Mouse (Mus musculus) cortical plate, adult 2 months (tissue): ENCODE results near the gene Fam78a. TPM values are rescaled to one million over a fixed set of nuclear protein-coding genes. Genes with fewer than 3 reads are reported as not detected.
A peak's percentile ranks its signal among the peaks of the same experiment; 100 is the strongest.

Experiments
- H3K27ac ChIP-seq: fragments of 200-500 bp; 2 replicates; pipeline ENCODE4 v1.5.1; 2012; ENCODE audit warnings: low read length, control low read depth, inconsistent platforms; ENCODE audit not compliant: insufficient read depth
- H3K4me1 ChIP-seq: fragments of 200-500 bp; 2 replicates; pipeline ENCODE4 v1.6.1; 2011; ENCODE audit warnings: low read length; ENCODE audit not compliant: control insufficient read depth, insufficient read depth
- H3K4me3 ChIP-seq: fragments of 200-500 bp; 2 replicates; pipeline ENCODE4 v1.5.1; 2011; ENCODE audit warnings: mild to moderate bottlenecking, low read length, control low read depth; ENCODE audit not compliant: insufficient read depth
- CTCF ChIP-seq: fragments of 200-500 bp; IDR thresholded peaks from 2 replicates; pipeline ENCODE4 v1.5.1; 2011; ENCODE audit warnings: mild to moderate bottlenecking, control low read depth, low read length; ENCODE audit not compliant: insufficient read depth; ENCODE audit errors: extremely low read depth
- POLR2A ChIP-seq: fragments of 200-500 bp; IDR thresholded peaks from 2 replicates; pipeline ENCODE4 v1.6.1; 2011; ENCODE audit warnings: mild to moderate bottlenecking, low read length, control low read depth; ENCODE audit not compliant: insufficient read depth; ENCODE audit errors: extremely low read depth
- polyA plus RNA-seq: library from polyadenylated mRNA; depleted of rRNA; stranded (reverse); fragments of >200 nt; gene quantifications from 2 replicates; pipeline ENCODE4 v1.2.3, GENCODE M21; 2012

The Fam78a gene
- polyA plus RNA-seq, 1 experiment = 3.2 TPM

DNA sequence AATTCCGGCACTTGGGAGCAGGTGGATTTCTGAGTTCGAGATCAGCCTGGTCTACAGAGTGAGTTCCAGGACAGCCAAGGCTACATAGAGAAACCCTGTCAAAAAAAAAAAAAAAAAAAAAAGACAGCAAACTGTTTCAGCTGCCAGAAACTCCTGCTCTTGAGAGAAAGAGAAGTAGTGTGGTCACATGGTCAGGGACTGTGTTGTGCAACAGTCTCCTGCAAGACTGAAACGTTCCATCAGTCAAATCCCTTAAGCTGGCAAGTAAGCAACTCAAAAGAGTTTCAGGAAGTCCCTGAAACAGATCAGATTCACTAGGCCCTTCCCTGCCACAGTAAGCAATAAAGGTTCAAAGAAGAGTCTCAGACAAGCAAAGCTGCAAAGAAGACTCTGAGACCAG lies 4.9 kb upstream of the Fam78a start:
- Histone ChIP-seq H3K4me1 (peaks cover 7% of the 10 kb centered on the region), H3K4me3 (no peak overlapping the region), H3K27ac (no peak overlapping the region)
- no peak for TF ChIP-seq CTCF
- TF ChIP-seq POLR2A = no peak

DNA sequence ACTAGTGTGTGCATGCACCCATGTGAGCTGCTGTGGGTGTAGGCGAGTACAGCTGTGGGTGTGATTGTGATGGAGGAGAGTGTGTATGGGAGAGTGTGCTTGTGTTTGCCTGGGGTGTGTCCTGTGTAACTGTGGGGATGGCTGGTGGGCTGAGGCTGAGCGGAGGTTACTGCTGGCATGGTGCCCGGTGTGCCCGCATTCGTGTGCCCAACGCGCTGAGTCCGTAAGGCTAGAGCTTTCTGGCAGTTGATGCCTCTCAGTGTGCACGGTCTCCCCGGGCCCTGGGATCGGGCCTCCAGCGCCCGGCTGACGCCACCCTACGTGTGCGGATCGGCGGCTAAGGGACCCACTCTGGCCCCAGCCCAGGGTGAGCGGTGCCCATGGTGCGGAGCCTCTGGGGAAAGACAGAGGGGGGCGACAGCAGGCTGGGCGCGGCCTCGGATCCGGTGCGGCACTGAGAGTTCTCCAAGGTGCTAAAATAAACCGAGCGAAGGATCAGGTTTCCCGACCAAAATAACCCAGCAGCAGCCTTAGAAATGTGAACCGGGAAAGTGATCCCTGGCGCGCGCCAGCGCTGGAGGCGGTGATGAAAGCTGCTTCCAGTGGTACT lies 3.8 kb upstream of the Fam78a start:
- Histone ChIP-seq H3K27ac (peak overlapping the region; percentile 31; the same call in 1 of the 2 replicates), H3K4me1 (peaks cover 7% of the 10 kb centered on the region), H3K4me3 (no peak overlapping the region)
- TF ChIP-seq CTCF (no peak), POLR2A (no peak)

DNA sequence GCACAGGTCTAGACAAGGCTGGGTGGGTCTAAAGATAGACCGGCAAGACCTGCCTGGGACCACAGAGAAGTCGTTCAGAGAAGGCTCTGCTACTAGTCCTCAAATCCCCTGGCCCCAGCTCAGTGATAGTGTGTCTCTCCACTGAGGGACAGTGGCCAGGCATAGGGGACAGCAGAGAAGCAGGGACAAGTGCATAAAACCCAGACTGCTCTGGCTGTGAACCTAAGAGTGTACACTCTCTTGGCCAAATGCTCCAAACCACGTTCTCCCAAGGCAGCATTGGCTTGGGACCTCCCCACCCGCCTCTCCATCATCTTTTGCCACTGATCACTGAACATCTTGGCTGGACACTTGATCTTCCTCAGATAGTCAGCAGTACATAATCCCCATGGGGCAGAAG lies 2.9 kb upstream of the Fam78a start:
- no peak overlapping the region for H3K4me3 ChIP-seq
- peaks cover 7% of the 10 kb centered on the region for H3K4me1 ChIP-seq
- TF ChIP-seq POLR2A (no peak), CTCF (no peak)
- H3K27ac ChIP-seq = no peak overlapping the region

DNA sequence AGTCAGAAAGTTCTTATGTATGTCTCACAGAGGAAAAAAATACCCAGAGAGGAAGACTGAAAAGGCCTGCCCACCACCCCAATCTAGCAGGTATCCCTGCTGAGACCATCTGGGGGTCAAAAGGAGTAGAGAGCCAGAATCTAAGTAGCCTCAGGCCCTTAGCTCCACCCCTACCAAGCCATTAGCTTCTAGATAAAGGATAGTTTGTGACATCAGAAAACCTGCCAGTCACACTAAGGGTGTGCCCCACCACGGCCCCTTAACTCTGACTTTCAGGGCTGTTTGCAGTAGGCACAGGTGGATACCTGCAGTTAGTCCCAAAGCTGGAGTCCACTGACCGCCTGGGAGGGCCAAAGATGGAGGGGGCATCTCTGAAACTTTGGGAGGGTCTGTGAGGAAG lies 574 bp upstream of the Fam78a start:
- no peak for TF ChIP-seq CTCF
- peaks cover 8% of the 10 kb centered on the region for H3K4me1 ChIP-seq

DNA sequence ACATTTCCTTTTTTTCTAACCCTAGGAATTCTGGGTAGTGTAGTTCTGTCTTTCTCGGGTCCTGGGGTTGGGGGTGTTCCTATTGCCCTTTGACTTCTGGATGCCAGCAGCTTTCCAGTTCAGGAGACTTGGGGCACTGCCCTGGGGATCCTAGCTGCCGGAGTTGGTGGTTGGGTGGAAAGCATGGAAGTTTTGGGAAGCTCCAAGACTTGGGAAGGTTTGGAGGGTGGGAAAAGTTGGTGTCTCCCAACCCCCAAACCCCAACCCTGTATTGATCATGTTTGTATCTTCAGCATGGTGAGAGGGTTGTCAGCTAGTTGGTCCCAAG lies 179 bp upstream of the Fam78a start:
- TF ChIP-seq POLR2A (no peak), CTCF (no peak)
- Histone ChIP-seq H3K4me1 (peaks cover 8% of the 10 kb centered on the region), H3K27ac (no peak overlapping the region), H3K4me3 (peak overlapping the region; percentile 83)

More for the DNA sequence above, 574 bp upstream of the Fam78a start:
- H3K27ac ChIP-seq = no peak overlapping the region
- H3K4me3 ChIP-seq = no peak overlapping the region

DNA sequence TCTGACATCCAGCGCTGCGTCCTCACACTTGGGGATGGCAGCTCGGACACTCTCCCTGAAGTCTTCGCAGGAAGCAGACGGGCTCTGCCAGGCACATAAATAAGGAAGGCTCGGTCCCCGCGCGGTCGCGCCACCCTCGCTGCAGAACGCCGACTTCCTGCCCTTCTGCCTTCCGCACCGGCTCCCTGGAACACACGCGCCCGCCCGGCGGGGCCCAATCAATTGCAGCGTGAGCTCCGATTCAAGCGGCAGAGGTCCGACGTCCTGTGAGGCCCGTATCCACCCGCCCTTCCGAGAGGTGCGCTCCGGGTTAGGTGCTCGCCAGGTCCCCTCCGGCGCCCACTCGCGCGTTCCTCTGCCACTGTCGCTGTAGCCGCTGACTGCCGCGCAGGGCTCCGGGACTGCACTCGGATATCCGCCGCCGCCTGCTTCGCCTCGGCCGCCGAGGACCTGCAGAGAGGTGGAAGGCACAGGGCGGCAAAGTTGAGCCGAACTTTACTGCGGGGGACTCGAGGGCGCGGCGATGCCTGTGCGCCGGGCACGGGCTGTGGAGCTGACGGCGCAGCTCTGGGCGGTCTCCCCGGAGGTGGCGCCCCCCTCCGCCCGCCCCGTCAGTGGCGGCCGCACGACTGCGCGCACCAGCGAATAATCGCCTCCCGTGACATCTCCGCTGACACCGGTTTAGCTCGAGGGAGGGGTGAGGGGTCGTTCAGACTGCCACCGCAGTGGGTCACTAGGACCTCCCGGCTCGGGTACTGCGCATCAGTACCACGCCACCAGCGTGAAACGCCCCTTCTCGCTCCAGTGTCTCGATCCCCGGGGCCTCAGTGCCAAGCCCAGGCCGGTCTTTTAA lies 1.3 kb downstream of the Fam78a start:
- Histone ChIP-seq H3K4me3 (peak overlapping the region; percentile 83), H3K27ac (no peak overlapping the region), H3K4me1 (peaks cover 10% of the 10 kb centered on the region)
- TF ChIP-seq CTCF = no peak
- TF ChIP-seq POLR2A = no peak

DNA sequence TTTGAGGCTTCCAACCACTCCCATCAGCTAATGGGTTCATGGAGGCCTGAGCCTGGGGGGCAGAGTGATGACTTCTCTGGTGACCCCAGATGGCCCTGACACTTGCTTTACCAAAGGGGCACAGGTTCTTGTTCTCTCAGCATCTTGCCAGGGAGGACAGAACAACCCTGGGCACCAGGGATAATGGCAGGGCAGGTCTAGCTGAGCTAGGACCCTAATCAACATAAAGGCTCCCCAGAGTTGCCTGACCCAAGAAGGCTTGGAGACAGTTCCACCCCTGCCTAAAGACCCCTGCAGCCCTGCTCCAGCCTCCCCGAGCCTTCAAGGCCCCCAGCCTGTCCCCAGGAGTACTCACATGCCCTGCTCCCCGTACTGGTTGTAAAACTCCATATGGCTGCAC lies 2.4 kb downstream of the Fam78a start:
- peak overlapping the region; percentile 83; the same call in 1 of the 2 replicates for H3K4me3 ChIP-seq
- no peak overlapping the region for H3K27ac ChIP-seq
- H3K4me1 ChIP-seq = peaks cover 5% of the 10 kb centered on the region
- TF ChIP-seq CTCF (no peak), POLR2A (no peak)

DNA sequence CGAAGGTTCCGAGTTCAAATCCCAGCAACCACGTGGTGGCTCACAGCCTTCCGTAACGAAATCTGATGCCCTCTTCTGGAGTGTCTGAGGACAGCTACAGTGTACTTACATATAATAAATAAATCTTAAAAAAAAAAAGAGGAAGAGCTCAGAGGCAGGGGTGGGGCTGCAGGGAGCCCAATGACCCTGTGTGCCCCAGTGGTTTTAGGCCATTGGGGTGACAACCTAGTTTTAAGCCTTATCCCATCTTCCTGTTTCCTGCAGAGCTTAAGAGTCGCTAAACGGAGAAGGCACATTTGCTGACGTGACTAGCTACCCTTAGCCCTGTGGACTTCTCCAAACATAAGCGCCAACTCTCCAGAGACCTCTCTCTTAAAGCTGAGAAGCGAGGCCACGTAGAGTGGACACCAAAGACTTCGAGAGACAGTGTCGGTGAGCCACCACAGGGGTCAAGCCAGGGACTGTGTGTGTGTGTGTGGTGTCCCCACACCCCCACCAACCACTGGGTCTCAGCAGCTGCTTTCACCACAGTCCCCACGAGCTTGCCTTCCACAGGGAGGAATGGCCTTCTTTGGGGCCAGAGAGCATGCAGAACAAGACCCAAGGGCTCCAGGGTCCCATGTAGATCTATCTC lies 3.2 kb downstream of the Fam78a start:
- TF ChIP-seq CTCF (no peak), POLR2A (no peak)
- H3K4me3 ChIP-seq = peak overlapping the region; percentile 83; the same call in 1 of the 2 replicates
- H3K4me1 ChIP-seq = peaks cover 5% of the 10 kb centered on the region
- no peak overlapping the region for H3K27ac ChIP-seq

DNA sequence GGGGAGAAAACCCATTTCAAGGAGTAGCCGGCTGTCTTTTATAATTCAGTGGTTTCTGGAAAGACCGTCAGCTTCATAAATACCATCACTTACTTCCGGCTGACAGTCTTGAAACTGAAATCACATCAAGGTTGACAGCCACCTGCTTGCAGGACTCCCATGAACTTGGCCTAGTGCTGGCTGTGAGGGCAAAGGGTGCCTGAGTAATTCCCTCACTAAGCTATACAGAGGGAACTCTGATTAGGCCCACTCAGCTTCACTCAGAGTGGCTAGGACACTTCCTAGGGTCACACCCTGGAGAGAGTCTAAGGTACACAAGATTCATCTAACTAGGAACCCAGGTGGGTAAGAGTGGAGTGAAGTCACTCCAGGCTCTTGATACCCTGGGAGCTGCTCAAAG lies 4.0 kb downstream of the Fam78a start:
- H3K4me1 ChIP-seq = peaks cover 5% of the 10 kb centered on the region
- no peak overlapping the region for H3K27ac ChIP-seq
- H3K4me3 ChIP-seq = no peak overlapping the region
- no peak for TF ChIP-seq CTCF
- TF ChIP-seq POLR2A = no peak
